Comparison of ENCODE assay signal across 13 mouse cellular contexts in genomic region chr2:27311606-27312005, GRCm38 (mm10).
DNase-seq lines count a peak whose midpoint lies in the region; ATAC-seq lines count a peak whose summit lies in the region.
"Had no signal": no experiment of that assay in that cellular context is flagged by ENCODE, and none has a peak within 500 bp of the region (broad histone marks: within the 10 kb centered on the region; RNA-seq: fewer than 3 reads in every experiment).

No protein-coding gene starts in this region.

- no peak overlapping the region for H3K4me2 ChIP-seq in limb, embryonic 15.5 days
- H3K4me2 ChIP-seq: intestine, embryonic 15.5 days; liver, embryonic 13.5 days; midbrain, embryonic 15.5 days had no signal

- H3K27me3 ChIP-seq in limb, embryonic 15.5 days, result no peaks in the 10 kb centered on the region
- H3K27me3 ChIP-seq in limb, embryonic 10.5 days (ENCODE audit: low read depth, poor library complexity, severe bottlenecking), result no peaks in the 10 kb centered on the region
- H3K27me3 ChIP-seq: intestine, embryonic 15.5 days; liver, embryonic 13.5 days; midbrain, embryonic 15.5 days had no signal

- no peak overlapping the region for H3K9ac ChIP-seq in limb, embryonic 15.5 days
- H3K9ac ChIP-seq: intestine, embryonic 15.5 days; liver, embryonic 13.5 days; midbrain, embryonic 15.5 days had no signal

- no peak overlapping the region for H3K27ac ChIP-seq in limb, embryonic 15.5 days
- H3K27ac ChIP-seq in limb, embryonic 10.5 days, result no peak overlapping the region
- H3K27ac ChIP-seq: intestine, embryonic 15.5 days; liver, embryonic 13.5 days; midbrain, embryonic 15.5 days had no signal

- no peak overlapping the region for H3K4me3 ChIP-seq in limb, embryonic 15.5 days
- no peak overlapping the region for H3K4me3 ChIP-seq in limb, embryonic 10.5 days
- H3K4me3 ChIP-seq: intestine, embryonic 15.5 days; liver, embryonic 13.5 days; midbrain, embryonic 15.5 days had no signal

- DNase-seq in limb, embryonic 10.5 days (ENCODE audit: low spot score), result no peak
- peak; percentile 91 for DNase-seq in A20 (ENCODE audit: low read depth, low spot score)
- peak; percentile 48 for DNase-seq in MEL-GATA-1-ER (ENCODE audit: extremely low read depth, low read depth)
- DNase-seq in embryo, embryonic 11 days, result no peak
- DNase-seq in heart, postnatal 25 days (ENCODE audit: low spot score), result no peak
- DNase-seq: adrenal gland, adult 8-10 months; liver, embryonic 13.5 days; right cerebral cortex, postnatal 14 days had no signal

- intact Hi-C loops in heart, postnatal 25 days (cut with DNase I), result no loop called here

- no peaks in the 10 kb centered on the region for H3K9me3 ChIP-seq in limb, embryonic 15.5 days
- no peaks in the 10 kb centered on the region for H3K9me3 ChIP-seq in limb, embryonic 10.5 days (replicated peaks)
- H3K9me3 ChIP-seq: intestine, embryonic 15.5 days; liver, embryonic 13.5 days; midbrain, embryonic 15.5 days had no signal

- peak; percentile 20; the same call in 1 of the 2 replicates for ATAC-seq in limb, embryonic 15.5 days (ENCODE audit: insufficient number of reproducible peaks, low FRiP score, low TSS enrichment, low read depth)
- peak; percentile 81 for ATAC-seq in megakaryocyte progenitor cell, adult 5-6 weeks (replicated peaks; ENCODE audit: poor library complexity)
- ATAC-seq in megakaryocyte-erythroid progenitor cell, adult 5-6 weeks (replicated peaks; ENCODE audit: low FRiP score, low TSS enrichment, poor library complexity, severe bottlenecking), result no peak
- ATAC-seq: intestine, embryonic 15.5 days; midbrain, embryonic 15.5 days had no signal

- WGBS in limb, embryonic 15.5 days, result 91% methylated on average over 3 of the region's 3 CpGs
- 90% methylated on average over 3 of the region's 3 CpGs for WGBS in limb, embryonic 10.5 days

- H3K36me3 ChIP-seq in limb, embryonic 15.5 days, result no peaks in the 10 kb centered on the region
- peaks cover 8% of the 10 kb centered on the region; the same call in 1 of the 2 replicates for H3K36me3 ChIP-seq in limb, embryonic 10.5 days
- H3K36me3 ChIP-seq: intestine, embryonic 15.5 days; liver, embryonic 13.5 days; midbrain, embryonic 15.5 days had no signal

- H3K4me1 ChIP-seq in limb, embryonic 15.5 days, result peaks cover 10% of the 10 kb centered on the region; the same call in 1 of the 2 replicates
- peaks cover 9% of the 10 kb centered on the region; the same call in 1 of the 2 replicates for H3K4me1 ChIP-seq in limb, embryonic 10.5 days
- H3K4me1 ChIP-seq: intestine, embryonic 15.5 days had no signal

Comparison
In these comparisons a context has a peak if more than half of its experiments do, and no peak if none do; other contexts are left out.
1. DNase-seq: peak in A20 (single experiment) and MEL-GATA-1-ER (single experiment); none in limb, embryonic 10.5 days (single experiment), embryo, embryonic 11 days (single experiment) and heart, postnatal 25 days (single experiment).